Mouse (Mus musculus): ENCODE measurements around the gene Atp2c2. TPM values are rescaled to one million over a fixed set of nuclear protein-coding genes. Genes with fewer than 3 reads are reported as not detected.

Atp2c2 gene
- polyA plus RNA-seq, 1 experiment, result 0.38 TPM

GRCm38 (mm10) chr8:119785764-119786405 lies 86.1 kb downstream of the Atp2c2 start:
- DNase-seq (ENCODE audit: low read depth), result no peak

- no peak for DNase-seq (ENCODE audit: low read depth)
Measured at GRCm38 (mm10) chr8:119786871-119787270, 87.1 kb downstream of the Atp2c2 start.

- no peak for DNase-seq (ENCODE audit: low read depth)
Measured at GRCm38 (mm10) chr8:119787341-119787740, 87.5 kb downstream of the Atp2c2 start.

- no peak for DNase-seq (ENCODE audit: low read depth)
Measured at GRCm38 (mm10) chr8:119788607-119789381, 89.0 kb downstream of the Atp2c2 start.

- no peak for DNase-seq (ENCODE audit: low read depth)
Measured at GRCm38 (mm10) chr8:119789581-119789980, 89.8 kb downstream of the Atp2c2 start.

GRCm38 (mm10) chr8:119791804-119792704 lies 92.2 kb downstream of the Atp2c2 start:
- DNase-seq (ENCODE audit: low read depth), result no peak

GRCm38 (mm10) chr8:119794689-119795088 lies 94.9 kb downstream of the Atp2c2 start:
- no peak for DNase-seq (ENCODE audit: low read depth)

- DNase-seq (ENCODE audit: low read depth), result no peak
Measured at GRCm38 (mm10) chr8:119795651-119796050, 95.8 kb downstream of the Atp2c2 start.

GRCm38 (mm10) chr8:119798170-119798964 lies 98.6 kb downstream of the Atp2c2 start:
- DNase-seq (ENCODE audit: low read depth), result no peak

GRCm38 (mm10) chr8:119798965-119799264 lies 99.1 kb downstream of the Atp2c2 start:
- no peak for DNase-seq (ENCODE audit: low read depth)

- no peak for DNase-seq (ENCODE audit: low read depth)
Measured at GRCm38 (mm10) chr8:119801168-119801567, 101.4 kb downstream of the Atp2c2 start.

- no peak for DNase-seq (ENCODE audit: low read depth)
Measured at GRCm38 (mm10) chr8:119802592-119802991, 102.8 kb downstream of the Atp2c2 start.

- DNase-seq (ENCODE audit: low read depth), result no peak
Measured at GRCm38 (mm10) chr8:119805275-119805674, 105.5 kb downstream of the Atp2c2 start.

- no peak for DNase-seq (ENCODE audit: low read depth)
Measured at GRCm38 (mm10) chr8:119806422-119807263, 106.8 kb downstream of the Atp2c2 start.

Other genes with a start within 250 kb of the Atp2c2 start
- 0.18 and 0.24 TPM in 2 replicates for gene Slc38a8, start 198.3 kb upstream of the Atp2c2 start, polyA plus RNA-seq (2012; rRNA removed)
- 103 and 107 TPM in 2 replicates for gene Mbtps1, start 141.3 kb upstream of the Atp2c2 start, polyA plus RNA-seq (2012; rRNA removed)
- 26.2 and 28.6 TPM in 2 replicates for gene Hsdl1, start 124.8 kb upstream of the Atp2c2 start, polyA plus RNA-seq (2012; rRNA removed)
- gene Dnaaf1, start 124.8 kb upstream of the Atp2c2 start, polyA plus RNA-seq (2012; rRNA removed), result 2.0 and 4.0 TPM in 2 replicates
- 13.6 and 17.8 TPM in 2 replicates for gene Taf1c, start 94.8 kb upstream of the Atp2c2 start, polyA plus RNA-seq (2012; rRNA removed)
- 0.33 and 0.36 TPM in 2 replicates for gene Adad2, start 87.3 kb upstream of the Atp2c2 start, polyA plus RNA-seq (2012; rRNA removed)
- 3.7 and 5.2 TPM in 2 replicates for gene Kcng4, start 64.3 kb upstream of the Atp2c2 start, polyA plus RNA-seq (2012; rRNA removed)
- gene Wfdc1, start 33.6 kb upstream of the Atp2c2 start, polyA plus RNA-seq (2012; rRNA removed), result 41.3 and 52.5 TPM in 2 replicates
- gene Tldc1, start 78.4 kb downstream of the Atp2c2 start, polyA plus RNA-seq (2012; rRNA removed), result 9.9 and 12.8 TPM in 2 replicates
- 81.5 and 109 TPM in 2 replicates for gene Cotl1, start 140.5 kb downstream of the Atp2c2 start, polyA plus RNA-seq (2012; rRNA removed)
- 23.8 and 26.3 TPM in 2 replicates for gene Klhl36, start 162.3 kb downstream of the Atp2c2 start, polyA plus RNA-seq (2012; rRNA removed)
- gene Usp10, start 210.4 kb downstream of the Atp2c2 start, polyA plus RNA-seq (2012; rRNA removed), result 44.4 and 87.8 TPM in 2 replicates
- 85.6 and 119 TPM in 2 replicates for gene Gm20388, start 210.8 kb downstream of the Atp2c2 start, polyA plus RNA-seq (2012; rRNA removed)

Measured in gonadal fat pad, adult 2 months (tissue).